Mouse (Mus musculus) embryo, embryonic 11 days (tissue): ENCODE results near the gene Olfr877.
A peak's percentile ranks its signal among the peaks of the same experiment; 100 is the strongest.

Experiments used
- DNase-seq: peaks from one replicate; pipeline ENCODE4 v3.0.0-alpha.2; 2015

The Olfr877 gene

GRCm38 (mm10) chr9:37853969-37854368 lies at the start of gene Olfr877:
Olfr877 (plus strand) TSS chr9:37854269.
- no peak for DNase-seq

- DNase-seq, result no peak
Observed at GRCm38 (mm10) chr9:37807235-37807634, 46.8 kb upstream of the Olfr877 start.

GRCm38 (mm10) chr9:37808456-37808855 lies 45.6 kb upstream of the Olfr877 start:
- DNase-seq, result no peak

GRCm38 (mm10) chr9:37808976-37809375 lies 45.1 kb upstream of the Olfr877 start:
- DNase-seq, result no peak

GRCm38 (mm10) chr9:37814696-37815095 lies 39.4 kb upstream of the Olfr877 start:
- no peak for DNase-seq

- no peak for DNase-seq
Observed at GRCm38 (mm10) chr9:37829881-37830280, 24.2 kb upstream of the Olfr877 start.

- no peak for DNase-seq
Observed at GRCm38 (mm10) chr9:37833341-37833740, 20.7 kb upstream of the Olfr877 start.

GRCm38 (mm10) chr9:37849267-37849666 lies 4.8 kb upstream of the Olfr877 start:
- no peak for DNase-seq

- no peak for DNase-seq
Observed at GRCm38 (mm10) chr9:37863325-37863724, 9.3 kb downstream of the Olfr877 start.

- no peak for DNase-seq
Observed at GRCm38 (mm10) chr9:37870246-37870645, 16.2 kb downstream of the Olfr877 start.

GRCm38 (mm10) chr9:37871097-37871496 lies 17.0 kb downstream of the Olfr877 start:
- no peak for DNase-seq

- DNase-seq, result no peak
Observed at GRCm38 (mm10) chr9:37871536-37871935, 17.5 kb downstream of the Olfr877 start.

- DNase-seq, result peak; percentile 10
Observed at GRCm38 (mm10) chr9:37890960-37891359, 36.9 kb downstream of the Olfr877 start.

- no peak for DNase-seq
Observed at GRCm38 (mm10) chr9:37896661-37897060, 42.6 kb downstream of the Olfr877 start, which contains the start of gene Olfr145. Olfr145 (plus strand) TSS chr9:37896724.

- no peak for DNase-seq
Observed at GRCm38 (mm10) chr9:37905555-37905954, 51.5 kb downstream of the Olfr877 start.
